Mouse (Mus musculus) intestine, embryonic 16.5 days (tissue): ENCODE results near the gene Arhgap22. TPM values are rescaled to one million over a fixed set of nuclear protein-coding genes. Genes with fewer than 3 reads are reported as not detected.

ENCODE experiments used
- ATAC-seq: fragments of 200-750 bp; cut with Nextera tagmentation; 2 replicates; pipeline ENCODE4 v1.8.0; 2017; ENCODE audit warnings: moderate TSS enrichment, moderate library complexity
- H3K27ac ChIP-seq: fragments of 300-500 bp; sonication (generic); 2 replicates; pipeline ENCODE4 v1.5.1; 2014; ENCODE audit warnings: mild to moderate bottlenecking, low read length
- H3K27me3 ChIP-seq: fragments of 300-500 bp; sonication (generic); replicated peaks from 2 replicates; pipeline ENCODE4 v1.6.1; 2014; ENCODE audit warnings: low read length, control low read depth, mixed read lengths; ENCODE audit not compliant: control insufficient read depth, insufficient read depth
- H3K36me3 ChIP-seq: fragments of 300-500 bp; sonication (generic); 2 replicates; pipeline ENCODE4 v1.6.1; 2014; ENCODE audit warnings: low read length, control low read depth; ENCODE audit not compliant: control insufficient read depth, insufficient read depth
- H3K4me1 ChIP-seq: fragments of 300-500 bp; sonication (generic); 2 replicates; pipeline ENCODE4 v1.6.1; 2014; ENCODE audit warnings: low read length, control low read depth, mixed read lengths; ENCODE audit not compliant: control insufficient read depth, insufficient read depth
- H3K4me2 ChIP-seq: fragments of 300-500 bp; sonication (generic); 2 replicates; pipeline ENCODE4 v1.6.1; 2014; ENCODE audit warnings: low read depth, low read length, control low read depth
- H3K4me3 ChIP-seq: fragments of 300-500 bp; sonication (generic); 2 replicates; pipeline ENCODE4 v1.5.1; 2014; ENCODE audit warnings: mild to moderate bottlenecking, low read length
- H3K9ac ChIP-seq: fragments of 300-500 bp; sonication (generic); 2 replicates; pipeline ENCODE4 v1.6.1; 2014; ENCODE audit warnings: low read depth, low read length
- H3K9me3 ChIP-seq: fragments of 300-500 bp; sonication (generic); 2 replicates; pipeline ENCODE4 v1.6.1; 2016; ENCODE audit warnings: low read length, control low read depth; ENCODE audit not compliant: control insufficient read depth
- WGBS: fragments of 180-500 bp; shearing (Covaris S2); extraction: QIAGEN DNeasy Blood & Tissue Kit; methylation state at CpG from one replicate; pipeline ENCODE4 v1.1.7; 2014; 5-methylcytosine and 5-hydroxymethylcytosine counted together
- polyA plus RNA-seq: library from polyadenylated mRNA; unstranded; fragments of >200 nt; fragmentation: Nextera tagmentation; extraction: Ambion mirVana; gene quantifications from 2 replicates; pipeline ENCODE4 v1.2.1, GENCODE M21; 2015

Arhgap22 gene
- polyA plus RNA-seq, 1 experiment from 2014 or later: 3.6 TPM

GRCm38 (mm10) chr14:33231311-33231710 is 17.5 kb downstream of the Arhgap22 start:
- no peak overlapping the region for H3K9ac ChIP-seq
- H3K36me3 ChIP-seq: no peaks in the 10 kb centered on the region
- H3K27ac ChIP-seq: no peak overlapping the region
- no peak for ATAC-seq
- H3K4me3 ChIP-seq: no peak overlapping the region
- WGBS: 86% methylated on average over 3 of the region's 3 CpGs
- H3K4me2 ChIP-seq: no peak overlapping the region
- no peaks in the 10 kb centered on the region for H3K4me1 ChIP-seq
- H3K27me3 ChIP-seq: no peaks in the 10 kb centered on the region
- H3K9me3 ChIP-seq: no peaks in the 10 kb centered on the region

GRCm38 (mm10) chr14:33232048-33232447 is 18.2 kb downstream of the Arhgap22 start:
- H3K27ac ChIP-seq: no peak overlapping the region
- no peaks in the 10 kb centered on the region for H3K9me3 ChIP-seq
- H3K4me1 ChIP-seq: no peaks in the 10 kb centered on the region
- no peak overlapping the region for H3K4me3 ChIP-seq
- no peak overlapping the region for H3K4me2 ChIP-seq
- no peak overlapping the region for H3K9ac ChIP-seq
- no peaks in the 10 kb centered on the region for H3K27me3 ChIP-seq
- 74% methylated on average over 5 of the region's 5 CpGs for WGBS
- H3K36me3 ChIP-seq: no peaks in the 10 kb centered on the region
- ATAC-seq: no peak

- Histone ChIP-seq H3K4me1 (no peaks in the 10 kb centered on the region), H3K36me3 (no peaks in the 10 kb centered on the region), H3K27me3 (no peaks in the 10 kb centered on the region), H3K9me3 (no peaks in the 10 kb centered on the region), H3K9ac (no peak overlapping the region), H3K27ac (no peak overlapping the region), H3K4me3 (no peak overlapping the region), H3K4me2 (no peak overlapping the region)
- ATAC-seq: no peak
- WGBS: 79% methylated on average over 6 of the region's 6 CpGs
Measured at GRCm38 (mm10) chr14:33235661-33236060, 21.8 kb downstream of the Arhgap22 start.

GRCm38 (mm10) chr14:33240400-33240799 is 26.6 kb downstream of the Arhgap22 start:
- 63% methylated on average over 2 of the region's 2 CpGs for WGBS

GRCm38 (mm10) chr14:33243261-33243660 is 29.4 kb downstream of the Arhgap22 start:
- Histone ChIP-seq H3K9ac (no peak overlapping the region), H3K4me3 (no peak overlapping the region), H3K4me1 (no peaks in the 10 kb centered on the region), H3K9me3 (no peaks in the 10 kb centered on the region), H3K27me3 (no peaks in the 10 kb centered on the region), H3K27ac (no peak overlapping the region), H3K36me3 (no peaks in the 10 kb centered on the region), H3K4me2 (no peak overlapping the region)
- WGBS: 47% methylated on average over 2 of the region's 2 CpGs
- no peak for ATAC-seq

More at GRCm38 (mm10) chr14:33240400-33240799, 26.6 kb downstream of the Arhgap22 start:
- H3K4me2 ChIP-seq: no peak overlapping the region
- no peak overlapping the region for H3K4me3 ChIP-seq
- no peaks in the 10 kb centered on the region for H3K4me1 ChIP-seq
- H3K36me3 ChIP-seq: no peaks in the 10 kb centered on the region
- no peak overlapping the region for H3K27ac ChIP-seq
- ATAC-seq: no peak
- H3K9ac ChIP-seq: no peak overlapping the region
- no peaks in the 10 kb centered on the region for H3K9me3 ChIP-seq
- H3K27me3 ChIP-seq: no peaks in the 10 kb centered on the region

- no peak overlapping the region for H3K4me3 ChIP-seq
- H3K36me3 ChIP-seq: no peaks in the 10 kb centered on the region
- H3K27ac ChIP-seq: no peak overlapping the region
- H3K4me1 ChIP-seq: no peaks in the 10 kb centered on the region
- no peaks in the 10 kb centered on the region for H3K27me3 ChIP-seq
- H3K9ac ChIP-seq: no peak overlapping the region
- no peak overlapping the region for H3K4me2 ChIP-seq
- no peaks in the 10 kb centered on the region for H3K9me3 ChIP-seq
- no peak for ATAC-seq
- WGBS: 53% methylated on average over 3 of the region's 3 CpGs
Measured at GRCm38 (mm10) chr14:33244519-33244918, 30.7 kb downstream of the Arhgap22 start.

- Histone ChIP-seq H3K9ac (no peak overlapping the region), H3K9me3 (no peaks in the 10 kb centered on the region), H3K4me3 (no peak overlapping the region), H3K27ac (no peak overlapping the region), H3K36me3 (no peaks in the 10 kb centered on the region), H3K4me2 (no peak overlapping the region), H3K4me1 (no peaks in the 10 kb centered on the region; the same call in 1 of the 2 replicates), H3K27me3 (no peaks in the 10 kb centered on the region)
- 78% methylated on average over 2 of the region's 2 CpGs for WGBS
- no peak for ATAC-seq
Measured at GRCm38 (mm10) chr14:33244946-33245345, 31.1 kb downstream of the Arhgap22 start.

GRCm38 (mm10) chr14:33246476-33246875 is 32.6 kb downstream of the Arhgap22 start:
- no peak for ATAC-seq
- Histone ChIP-seq H3K9ac (no peak overlapping the region), H3K4me2 (no peak overlapping the region), H3K27ac (no peak overlapping the region), H3K4me1 (peaks cover 10% of the 10 kb centered on the region), H3K36me3 (no peaks in the 10 kb centered on the region), H3K9me3 (no peaks in the 10 kb centered on the region), H3K4me3 (no peak overlapping the region), H3K27me3 (no peaks in the 10 kb centered on the region)
- WGBS: 40% methylated on average over 8 of the region's 8 CpGs

- 31% methylated on average over 11 of the region's 11 CpGs for WGBS
- H3K4me1 ChIP-seq: peaks cover 10% of the 10 kb centered on the region
Measured at GRCm38 (mm10) chr14:33247623-33248022, 33.8 kb downstream of the Arhgap22 start.

GRCm38 (mm10) chr14:33248741-33249140 is 34.9 kb downstream of the Arhgap22 start:
- Histone ChIP-seq H3K4me3 (no peak overlapping the region), H3K4me2 (no peak overlapping the region), H3K27ac (no peak overlapping the region), H3K9ac (no peak overlapping the region), H3K4me1 (peaks cover 10% of the 10 kb centered on the region), H3K36me3 (no peaks in the 10 kb centered on the region), H3K9me3 (no peaks in the 10 kb centered on the region), H3K27me3 (no peaks in the 10 kb centered on the region)
- WGBS: 80% methylated on average over 5 of the region's 5 CpGs
- no peak for ATAC-seq

More at GRCm38 (mm10) chr14:33247623-33248022, 33.8 kb downstream of the Arhgap22 start:
- Histone ChIP-seq H3K27me3 (no peaks in the 10 kb centered on the region), H3K27ac (no peak overlapping the region), H3K4me3 (no peak overlapping the region), H3K9ac (0 out of 2 replicates have a peak overlapping the region, but pooled peaks have one; percentile 34), H3K36me3 (no peaks in the 10 kb centered on the region), H3K9me3 (no peaks in the 10 kb centered on the region), H3K4me2 (no peak overlapping the region)
- no peak for ATAC-seq
